Mouse (Mus musculus) bone marrow, adult 2 months (tissue): Measurements from ENCODE around the gene Il17rc.

Experiments used
- CTCF ChIP-seq: fragments of 200-500 bp; IDR thresholded peaks from 2 replicates; pipeline ENCODE4 v1.5.1; 2011; ENCODE audit warnings: low read length, control low read depth; ENCODE audit not compliant: control insufficient read depth, insufficient read depth
- POLR2A ChIP-seq: fragments of 200-500 bp; IDR thresholded peaks from 2 replicates; pipeline ENCODE4 v1.6.1; 2011; ENCODE audit warnings: low read depth, mild to moderate bottlenecking, control low read depth, low read length, borderline replicate concordance; ENCODE audit not compliant: control insufficient read depth

GRCm38 (mm10) chr6:113530932-113531839, 60.0 kb downstream of the Il17rc start, which contains the start of the genes Emc3 and Fancd2:
- TF ChIP-seq POLR2A (peak; percentile 83), CTCF (no peak; the same call in 1 of the 2 replicates)
